Mouse (Mus musculus) adipocyte (in vitro differentiated cells): ENCODE measurements around the gene Gm45194.

Experiments
- DNase-seq: peaks from one replicate; pipeline ENCODE4 v3.0.0-alpha.2; 2016; ENCODE audit warnings: low spot score

Gm45194 gene

GRCm38 (mm10) chrX:111891089-111891488 lies at the start of gene Gm45194:
Gene Gm45194 (plus strand): TSS chrX:111891389.
- no peak for DNase-seq

- no peak for DNase-seq
These were observed 35.3 kb upstream of the Gm45194 start for GRCm38 (mm10) chrX:111855878-111856277.

DNA sequence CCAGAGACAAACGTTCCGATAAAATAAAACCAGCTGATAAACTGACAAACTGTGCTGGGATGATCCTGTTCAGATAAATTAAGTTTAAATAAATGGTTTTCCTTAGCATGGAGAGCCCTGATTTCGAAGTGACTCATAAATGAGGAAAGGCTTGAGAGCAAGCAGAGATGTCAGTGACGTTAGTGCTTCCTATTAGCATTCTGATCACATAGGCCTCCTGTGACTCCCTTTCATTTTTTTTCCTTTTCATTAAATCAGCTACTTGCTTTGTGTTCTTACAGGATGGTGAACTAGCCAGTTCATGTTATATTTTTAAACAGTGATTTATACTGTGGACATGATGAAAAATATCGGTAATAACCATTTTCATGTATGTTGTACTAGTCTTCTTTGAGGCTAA lies 9.9 kb upstream of the Gm45194 start:
- no peak for DNase-seq

DNA sequence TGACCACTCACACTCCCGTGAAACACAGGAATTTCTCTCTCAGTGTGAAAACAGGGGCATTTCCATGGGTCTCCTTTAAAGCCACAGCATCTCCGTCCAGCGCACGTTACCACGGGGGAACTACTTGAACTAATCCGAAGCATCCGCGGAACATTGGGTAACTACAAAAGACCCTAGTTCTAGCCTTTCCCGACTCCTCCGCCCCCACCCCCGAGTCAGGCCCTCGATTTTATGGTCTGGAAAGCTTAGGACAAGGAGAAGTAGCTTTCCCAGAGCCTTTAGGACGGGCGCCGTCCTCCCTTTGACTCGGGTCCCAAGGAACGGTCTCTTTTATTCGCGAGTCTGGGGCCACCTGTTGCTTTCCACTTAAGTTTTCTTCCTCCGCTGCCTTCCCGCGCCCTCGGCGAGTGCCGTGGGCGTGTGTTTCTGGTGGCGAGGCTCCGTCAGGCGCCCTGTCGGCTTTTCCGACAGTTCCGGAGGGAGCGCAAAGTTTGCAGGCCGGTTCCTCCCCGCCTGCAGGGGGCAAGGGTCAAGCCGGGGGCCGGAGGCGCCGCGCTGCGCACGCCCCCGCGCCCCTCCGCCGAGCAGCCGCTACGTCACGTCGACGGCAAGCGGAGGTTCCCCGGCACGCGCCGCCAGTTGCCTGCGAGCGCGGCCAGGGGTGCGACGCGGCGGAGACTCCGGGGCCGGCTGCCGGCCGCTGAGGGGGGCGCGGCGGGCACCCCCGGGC lies 3.3 kb downstream of the Gm45194 start:
- DNase-seq: no peak

DNA sequence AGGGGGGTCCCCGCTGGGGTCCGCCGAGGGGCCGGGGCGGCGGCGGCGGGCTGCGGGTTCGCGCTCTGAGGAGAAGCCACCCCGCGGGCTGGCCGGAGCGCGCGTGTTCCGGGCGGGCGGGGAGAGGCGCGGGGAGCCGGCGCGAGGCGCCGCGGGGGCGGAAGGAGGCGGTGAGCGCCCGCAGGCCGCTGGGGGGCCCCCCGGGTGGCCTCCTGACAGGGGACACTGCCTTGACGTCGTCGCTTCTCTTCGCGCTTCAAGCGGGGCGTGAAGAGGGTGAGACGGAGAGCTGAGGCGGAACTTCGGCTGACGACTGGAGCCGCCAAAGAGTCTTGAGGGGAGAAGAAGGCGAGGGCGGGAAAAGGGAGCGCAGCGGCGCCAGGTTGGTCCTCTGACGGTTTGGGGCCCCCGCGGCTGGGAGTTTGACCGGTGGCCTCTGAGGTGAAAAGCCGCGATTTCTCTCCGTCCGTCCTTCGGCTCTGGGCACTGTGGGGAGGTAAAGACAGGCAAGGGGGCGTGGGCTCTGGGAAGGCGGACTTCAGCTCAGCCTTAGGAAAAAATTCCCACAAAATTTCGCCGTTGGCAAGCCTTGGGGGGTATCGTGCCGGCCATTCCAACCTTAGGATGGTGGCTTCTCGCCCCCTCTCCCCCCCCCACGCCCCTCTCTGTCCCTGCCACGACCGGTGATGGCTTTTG lies 4.0 kb downstream of the Gm45194 start:
- no peak for DNase-seq

- peak; percentile 1 for DNase-seq
These were observed 26.2 kb downstream of the Gm45194 start for GRCm38 (mm10) chrX:111917422-111917821.

DNA sequence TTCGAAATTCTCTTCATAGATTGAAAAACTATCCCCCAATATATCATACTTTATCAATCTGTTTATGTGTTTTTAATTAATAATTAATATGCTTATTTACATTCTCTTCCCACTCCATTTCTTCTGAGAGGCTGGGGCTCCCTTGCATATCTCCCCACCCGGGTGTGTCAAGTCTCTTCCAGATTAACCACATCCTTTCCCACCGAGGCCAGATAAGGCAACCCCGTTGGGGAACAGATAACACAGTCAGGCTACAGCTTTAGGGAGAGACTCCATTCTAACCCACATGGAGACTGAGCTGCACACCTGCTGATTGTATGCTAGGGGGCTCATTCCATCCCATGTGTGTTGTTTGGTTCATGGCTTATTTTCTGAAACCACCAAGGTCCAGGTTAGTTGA lies 69.7 kb downstream of the Gm45194 start:
- DNase-seq: no peak

- no peak for DNase-seq
These were observed 108.5 kb downstream of the Gm45194 start for GRCm38 (mm10) chrX:111999661-112000060.

GRCm38 (mm10) chrX:112010707-112011106 lies 119.5 kb downstream of the Gm45194 start, which contains the start of gene Tex16:
Gene Tex16 (plus strand): TSS chrX:112011007.
- DNase-seq: no peak

DNA sequence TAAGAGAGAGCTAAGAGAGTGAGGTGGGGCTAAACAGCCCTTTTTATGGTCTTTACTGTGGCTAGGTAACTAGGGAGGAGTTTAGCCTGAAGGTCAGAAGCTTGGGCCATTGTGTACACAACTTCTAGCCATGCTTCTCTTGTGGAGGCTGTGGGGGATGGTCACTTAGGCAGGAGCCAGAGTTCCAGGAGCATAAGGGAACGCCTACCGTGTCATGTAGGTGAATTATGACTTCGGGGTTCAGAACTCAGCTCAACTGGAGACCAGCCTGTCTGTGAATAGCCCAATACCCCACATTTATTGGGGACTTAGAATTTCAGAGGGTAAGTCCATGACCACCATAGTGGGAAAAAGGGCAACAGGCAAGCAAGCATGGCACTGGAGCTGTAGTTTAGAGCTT lies 347.6 kb downstream of the Gm45194 start, which contains the start of gene 4933403O08Rik:
Gene 4933403O08Rik (plus strand): TSS at position 301 of the 400 bp plus-strand sequence.
- no peak for DNase-seq

GRCm38 (mm10) chrX:112242916-112243315 lies 351.7 kb downstream of the Gm45194 start:
- DNase-seq: no peak

DNA sequence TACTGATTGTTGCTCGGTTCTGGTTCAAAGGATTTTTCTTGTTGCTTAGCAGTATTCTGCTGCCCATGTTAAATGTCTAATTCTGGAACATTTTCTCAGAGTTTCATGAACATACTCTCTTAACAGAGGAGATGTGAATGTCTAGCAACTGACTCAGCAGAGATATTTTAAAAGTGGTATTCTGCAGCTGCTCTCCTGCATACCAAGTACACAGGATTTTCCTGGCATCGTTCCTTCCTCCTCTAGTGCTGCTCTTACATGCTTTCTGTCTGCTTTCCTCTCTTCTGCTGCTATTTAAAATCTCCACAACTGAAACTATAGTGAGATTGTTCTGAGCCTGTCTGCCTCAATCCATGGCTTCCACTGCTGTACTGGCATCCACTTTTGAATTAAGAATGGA lies 364.3 kb downstream of the Gm45194 start:
- DNase-seq: no peak

DNA sequence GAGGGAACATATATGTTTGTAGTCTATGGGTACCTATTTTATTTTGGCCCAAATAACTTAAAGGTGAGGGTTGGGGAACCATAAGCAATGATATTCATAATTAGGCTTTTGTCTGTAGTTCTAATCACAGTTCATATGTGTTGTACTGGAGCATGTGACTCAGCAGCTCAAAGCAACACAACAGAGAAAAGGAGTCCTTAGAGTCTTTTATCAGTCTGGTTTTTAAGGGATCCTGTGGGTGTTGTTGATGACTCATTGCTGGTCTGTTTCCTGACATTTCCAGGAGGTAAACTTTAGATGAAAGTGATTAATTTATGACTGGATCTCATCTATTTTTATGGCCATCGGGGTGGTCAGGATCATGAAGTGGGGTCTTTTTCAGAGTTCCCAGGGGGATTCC lies 382.4 kb downstream of the Gm45194 start:
- DNase-seq: no peak
